Mouse (Mus musculus) kidney, postnatal 0 days (tissue): ENCODE measurements at regions not wholly inside any gene's neighbourhood (a gene's known extent, or its start where the extent isn't known, plus 50 kb on each side); places are given as distances from the start of the nearest gene placed in this dataset.
A peak's percentile ranks its signal among the peaks of the same experiment; 100 is the strongest.

Experiments
- ATAC-seq: fragments of 200-750 bp; cut with Nextera tagmentation; replicated peaks from 2 replicates; pipeline ENCODE4 v1.8.0; 2017; ENCODE audit warnings: low read depth, moderate number of reproducible peaks, moderate TSS enrichment, moderate library complexity; ENCODE audit not compliant: low FRiP score
- DNase-seq: peaks from one replicate; pipeline ENCODE4 v3.0.0-alpha.2; 2016; ENCODE audit warnings: low spot score
- H3K27ac ChIP-seq: fragments of 300-500 bp; sonication (generic); 2 replicates; pipeline ENCODE4 v1.5.1; 2014; ENCODE audit warnings: mild to moderate bottlenecking
- H3K27me3 ChIP-seq: fragments of 300-500 bp; sonication (generic); 2 replicates; pipeline ENCODE4 v1.6.1; 2014; ENCODE audit warnings: low read length, mixed read lengths; ENCODE audit not compliant: insufficient read depth
- H3K36me3 ChIP-seq: fragments of 300-500 bp; sonication (generic); 2 replicates; pipeline ENCODE4 v1.6.1; 2014; ENCODE audit warnings: low read length, mixed read lengths; ENCODE audit not compliant: insufficient read depth
- H3K4me1 ChIP-seq: fragments of 300-500 bp; sonication (generic); replicated peaks from 2 replicates; pipeline ENCODE4 v1.6.1; 2014; ENCODE audit warnings: antibody characterized with exemption, low read length, mixed read lengths; ENCODE audit not compliant: insufficient read depth
- H3K4me2 ChIP-seq: fragments of 300-500 bp; sonication (generic); 2 replicates; pipeline ENCODE4 v1.6.1; 2014; ENCODE audit warnings: mild to moderate bottlenecking, low read length, moderate library complexity, mixed read lengths
- H3K4me3 ChIP-seq: fragments of 300-500 bp; sonication (generic); replicated peaks from 2 replicates; pipeline ENCODE4 v1.5.1; 2014; ENCODE audit warnings: low read depth, low read length
- H3K9ac ChIP-seq: fragments of 300-500 bp; sonication (generic); 2 replicates; pipeline ENCODE4 v1.6.1; 2014; ENCODE audit warnings: low read depth, low read length
- H3K9me3 ChIP-seq: fragments of 300-500 bp; sonication (generic); replicated peaks from 2 replicates; pipeline ENCODE4 v1.6.1; 2016; ENCODE audit warnings: low read length, inconsistent platforms, mixed read lengths
- CTCF ChIP-seq: IDR thresholded peaks from 2 replicates; pipeline ENCODE4 v1.5.1; 2016; ENCODE audit warnings: antibody characterized with exemption, low read depth, mild to moderate bottlenecking, moderate library complexity
- WGBS: fragments of 180-500 bp; shearing (Covaris S2); extraction: QIAGEN DNeasy Blood & Tissue Kit; methylation state at CpG from one replicate; pipeline ENCODE4 v1.1.7; 2014; 5-methylcytosine and 5-hydroxymethylcytosine counted together

- no peak overlapping the region for H3K4me3 ChIP-seq
- peak overlapping the region; percentile 39 for H3K4me2 ChIP-seq
- H3K27ac ChIP-seq, result no peak overlapping the region
- no peaks in the 10 kb centered on the region for H3K4me1 ChIP-seq
- TF ChIP-seq CTCF, result no peak
- H3K27me3 ChIP-seq, result no peaks in the 10 kb centered on the region
- ATAC-seq, result no peak
- H3K36me3 ChIP-seq, result no peaks in the 10 kb centered on the region
- H3K9me3 ChIP-seq, result no peaks in the 10 kb centered on the region
- peak; percentile 23 for DNase-seq
- WGBS, result 61% methylated on average over 20 of the region's 20 CpGs
- no peak overlapping the region for H3K9ac ChIP-seq
These were observed 326.4 kb upstream of the Ddhd1 start for GRCm38 (mm10) chr14:45984135-45984892.

GRCm38 (mm10) chr14:45992041-45992869 lies 334.3 kb upstream of the Ddhd1 start:
- no peak overlapping the region for H3K4me2 ChIP-seq
- no peaks in the 10 kb centered on the region for H3K36me3 ChIP-seq
- H3K9me3 ChIP-seq, result no peaks in the 10 kb centered on the region
- H3K27ac ChIP-seq, result no peak overlapping the region
- DNase-seq, result peak; percentile 3
- no peak for TF ChIP-seq CTCF
- no peak overlapping the region for H3K9ac ChIP-seq
- H3K4me3 ChIP-seq, result no peak overlapping the region
- ATAC-seq, result no peak
- H3K27me3 ChIP-seq, result no peaks in the 10 kb centered on the region
- 44% methylated on average over 17 of the region's 17 CpGs for WGBS
- H3K4me1 ChIP-seq, result no peaks in the 10 kb centered on the region

GRCm38 (mm10) chr14:45992870-45993135 lies 334.9 kb upstream of the Ddhd1 start:
- no peak for TF ChIP-seq CTCF
- WGBS, result 66% methylated on average over 4 of the region's 4 CpGs
- H3K27me3 ChIP-seq, result no peaks in the 10 kb centered on the region
- no peaks in the 10 kb centered on the region for H3K4me1 ChIP-seq
- H3K9me3 ChIP-seq, result no peaks in the 10 kb centered on the region
- H3K9ac ChIP-seq, result no peak overlapping the region
- ATAC-seq (no peak), DNase-seq (no peak)
- no peak overlapping the region for H3K4me3 ChIP-seq
- H3K27ac ChIP-seq, result no peak overlapping the region
- no peaks in the 10 kb centered on the region for H3K36me3 ChIP-seq
- H3K4me2 ChIP-seq, result no peak overlapping the region

GRCm38 (mm10) chr14:45993669-45994068 lies 335.7 kb upstream of the Ddhd1 start:
- Histone ChIP-seq H3K9me3 (no peaks in the 10 kb centered on the region), H3K27me3 (no peaks in the 10 kb centered on the region), H3K4me3 (no peak overlapping the region), H3K4me1 (no peaks in the 10 kb centered on the region), H3K36me3 (no peaks in the 10 kb centered on the region), H3K27ac (no peak overlapping the region), H3K9ac (no peak overlapping the region), H3K4me2 (no peak overlapping the region)
- DNase-seq, result peak; percentile 85
- TF ChIP-seq CTCF, result peak; percentile 96
- ATAC-seq, result no peak
- WGBS, result 4% methylated on average over 3 of the region's 3 CpGs

- peak; percentile 16; the same call in 1 of the 2 replicates for TF ChIP-seq CTCF
- no peak overlapping the region for H3K4me3 ChIP-seq
- H3K4me1 ChIP-seq, result no peaks in the 10 kb centered on the region
- no peaks in the 10 kb centered on the region for H3K36me3 ChIP-seq
- no peak overlapping the region for H3K4me2 ChIP-seq
- ATAC-seq (peak; percentile 91), DNase-seq (peak; percentile 63)
- H3K9me3 ChIP-seq, result no peaks in the 10 kb centered on the region
- 37% methylated on average over 5 of the region's 5 CpGs for WGBS
- no peak overlapping the region for H3K27ac ChIP-seq
- no peaks in the 10 kb centered on the region for H3K27me3 ChIP-seq
- H3K9ac ChIP-seq, result no peak overlapping the region
These were observed 338.8 kb upstream of the Ddhd1 start for GRCm38 (mm10) chr14:45996760-45997159.

GRCm38 (mm10) chr14:46004078-46004477 lies 346.1 kb upstream of the Ddhd1 start:
- ATAC-seq (no peak), DNase-seq (no peak)
- Histone ChIP-seq H3K27ac (no peak overlapping the region), H3K9me3 (no peaks in the 10 kb centered on the region), H3K4me1 (no peaks in the 10 kb centered on the region), H3K4me2 (no peak overlapping the region), H3K36me3 (no peaks in the 10 kb centered on the region), H3K9ac (no peak overlapping the region), H3K27me3 (no peaks in the 10 kb centered on the region), H3K4me3 (no peak overlapping the region)
- TF ChIP-seq CTCF, result no peak
- WGBS, result 70% methylated on average over 6 of the region's 6 CpGs
